Mouse (Mus musculus): ENCODE measurements around the gene Nhlrc2. TPM values are rescaled to one million over a fixed set of nuclear protein-coding genes. Genes with fewer than 3 reads are reported as not detected.

The Nhlrc2 gene
- total RNA-seq, 2 experiments from 2014 or later, result 11.8 to 14.5 TPM

DNA sequence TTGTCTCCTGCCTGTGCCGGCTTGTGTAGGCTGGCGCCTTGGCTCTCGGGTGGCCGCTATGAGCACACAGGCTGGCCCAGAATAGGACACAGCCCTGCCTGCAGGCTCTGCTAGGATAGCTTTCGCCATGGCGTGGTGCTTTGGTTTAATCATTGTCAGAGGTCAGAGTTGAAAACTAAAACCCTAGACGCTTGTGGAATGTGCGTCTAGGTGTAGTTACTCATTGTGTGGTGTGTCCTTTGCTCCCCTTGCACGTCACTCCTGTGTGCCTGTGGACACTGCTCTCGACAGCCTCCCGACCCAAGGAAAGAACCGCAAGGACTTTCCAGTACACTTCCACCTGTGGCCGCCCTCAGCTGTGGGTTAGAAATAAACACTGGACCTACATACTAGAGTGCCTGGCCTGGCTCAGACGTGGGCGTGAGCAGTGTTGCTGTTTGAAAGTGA is 53.9 kb downstream of the Nhlrc2 start:
- DNase-seq (ENCODE audit: low spot score in 2 of 2), result no peak
- intact Hi-C loops (cut with DNase I), result no loop called here

DNA sequence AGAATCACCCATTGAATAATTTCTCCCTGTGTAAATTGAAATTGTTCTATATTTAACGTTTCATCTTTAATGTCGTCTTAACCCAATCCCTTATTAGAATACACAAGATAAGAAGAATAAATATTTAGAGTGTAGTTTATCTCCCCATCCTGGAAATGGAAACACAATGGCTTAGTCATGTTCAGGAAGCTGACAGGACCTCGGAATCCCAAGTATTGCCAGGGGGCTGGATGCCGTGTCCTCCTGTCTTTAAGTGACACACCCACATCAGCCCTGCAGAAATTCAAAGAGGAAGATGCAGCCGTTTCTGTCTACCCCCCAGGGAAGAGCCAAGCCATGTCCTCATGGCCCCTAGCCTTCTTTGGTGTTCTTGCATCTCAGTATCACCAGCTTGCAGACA is 60.9 kb downstream of the Nhlrc2 start:
- intact Hi-C loops (cut with DNase I), result no loop called here
- DNase-seq (ENCODE audit: low spot score in 2 of 2), result no peak

DNA sequence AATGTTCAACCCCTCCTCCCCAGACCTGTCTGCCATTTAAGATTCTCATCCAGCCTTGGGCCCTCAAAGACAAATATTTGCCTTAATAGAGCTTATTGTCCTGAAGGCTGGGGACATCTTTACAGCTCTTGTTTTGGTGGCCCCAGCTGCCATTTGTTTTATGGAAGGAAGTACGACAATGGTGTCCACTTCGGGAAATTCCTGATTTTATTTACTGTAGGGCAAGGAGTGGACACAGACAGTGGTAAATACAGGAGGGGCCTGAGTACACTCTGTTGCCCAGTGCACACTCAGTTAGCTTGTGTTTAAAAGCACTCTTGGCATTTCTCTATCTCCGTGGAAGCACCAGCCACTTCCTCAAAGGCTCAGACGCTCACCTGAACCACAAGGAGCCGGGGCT is 66.1 kb downstream of the Nhlrc2 start:
- no peak for DNase-seq (ENCODE audit: low spot score in 2 of 2)
- intact Hi-C loops (cut with DNase I), result no loop called here

DNA sequence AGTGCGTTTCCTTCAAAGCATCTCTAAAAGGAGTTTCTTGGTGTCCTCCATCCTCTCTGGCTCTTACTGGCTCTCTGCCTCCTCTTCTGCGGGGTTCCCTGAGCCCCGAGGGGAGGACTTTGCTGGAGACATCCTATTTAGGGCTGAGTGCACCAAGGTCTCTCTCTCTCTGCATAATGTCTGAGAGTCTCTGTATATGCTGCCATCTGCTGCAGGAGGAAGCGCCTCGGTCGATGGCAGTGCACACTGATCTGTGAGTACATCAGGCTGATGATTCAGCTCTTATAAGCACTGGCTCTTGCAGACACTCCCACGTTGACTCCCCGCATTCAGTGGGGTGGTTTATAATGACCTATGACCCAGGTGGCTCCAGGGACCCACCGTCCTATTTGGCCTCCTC is 70.8 kb downstream of the Nhlrc2 start:
- DNase-seq (ENCODE audit: low spot score in 2 of 2), result peak; percentile 49 to 57
- intact Hi-C loops (cut with DNase I), result no loop called here

DNA sequence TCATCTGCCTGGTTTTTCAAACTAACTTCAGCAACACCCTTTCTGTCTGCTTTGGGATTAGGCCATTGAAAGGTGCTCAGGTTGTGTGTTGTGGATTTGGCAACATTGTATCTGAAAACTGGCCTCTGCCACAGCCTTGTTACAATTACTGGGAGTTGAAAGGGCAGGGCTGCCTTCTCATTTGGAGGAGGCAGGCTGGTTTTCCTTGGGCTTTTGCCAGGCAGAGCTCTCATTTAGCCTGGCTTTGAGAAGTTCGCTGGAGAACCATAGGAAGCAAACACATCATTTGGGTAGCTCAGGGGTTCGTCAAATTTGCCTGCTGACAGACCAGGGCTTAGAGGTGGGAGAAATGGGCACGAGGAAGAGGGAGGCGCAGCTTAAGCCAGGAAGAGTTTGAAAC is 71.5 kb downstream of the Nhlrc2 start:
- intact Hi-C loops (cut with DNase I), result no loop called here
- DNase-seq (ENCODE audit: low spot score in 2 of 2), result no peak

DNA sequence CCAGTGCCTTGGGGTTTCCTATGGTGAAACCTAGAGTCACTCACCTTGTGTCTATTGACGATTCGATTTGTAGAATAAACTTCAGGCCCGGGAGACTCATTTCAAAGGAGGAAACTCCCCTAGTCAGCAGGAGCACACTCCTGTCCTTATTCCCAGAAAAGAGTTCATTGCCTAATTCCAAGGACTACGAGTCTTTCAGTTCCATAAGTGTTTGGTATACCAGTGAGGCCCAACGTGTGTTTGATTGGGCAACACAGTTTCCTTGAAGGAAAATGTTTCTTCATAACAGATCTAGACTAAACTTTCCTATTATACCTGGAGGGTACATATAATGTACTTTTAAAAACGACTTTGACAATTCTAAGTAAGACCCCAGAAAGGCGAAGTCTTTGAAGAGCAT is 73.8 kb downstream of the Nhlrc2 start:
- DNase-seq (ENCODE audit: low spot score in 2 of 2), result no peak
- intact Hi-C loops (cut with DNase I), result no loop called here

DNA sequence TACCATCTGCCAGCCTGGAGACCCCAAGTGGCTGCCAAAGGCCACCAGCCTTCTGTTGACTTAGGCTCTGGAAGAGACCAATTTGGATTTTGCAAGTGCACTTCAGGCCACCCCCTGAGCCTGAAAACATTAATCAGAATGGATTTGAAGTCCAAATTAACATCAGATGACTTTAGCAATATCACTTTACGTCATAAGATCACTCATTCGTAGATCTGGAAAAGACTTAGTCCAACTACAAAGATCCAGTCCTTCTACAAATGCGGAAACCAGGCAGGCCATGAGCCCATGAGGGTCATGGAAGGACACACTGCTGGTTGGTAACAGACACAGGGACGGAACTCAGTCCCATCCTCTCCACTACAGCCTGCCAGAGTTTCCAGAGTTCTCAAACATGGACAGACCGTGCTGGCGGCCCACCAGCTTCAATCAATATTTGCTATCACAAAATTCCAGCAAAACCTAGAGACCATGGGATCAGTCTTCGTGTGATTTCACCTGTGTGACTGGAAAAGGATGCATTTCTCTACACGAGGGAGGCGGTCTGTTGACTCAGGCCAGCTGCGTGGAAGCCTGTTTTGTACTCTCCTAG is 79.9 kb downstream of the Nhlrc2 start:
- intact Hi-C loops (cut with DNase I), result no loop called here
- no peak for DNase-seq (ENCODE audit: low spot score in 2 of 2)

DNA sequence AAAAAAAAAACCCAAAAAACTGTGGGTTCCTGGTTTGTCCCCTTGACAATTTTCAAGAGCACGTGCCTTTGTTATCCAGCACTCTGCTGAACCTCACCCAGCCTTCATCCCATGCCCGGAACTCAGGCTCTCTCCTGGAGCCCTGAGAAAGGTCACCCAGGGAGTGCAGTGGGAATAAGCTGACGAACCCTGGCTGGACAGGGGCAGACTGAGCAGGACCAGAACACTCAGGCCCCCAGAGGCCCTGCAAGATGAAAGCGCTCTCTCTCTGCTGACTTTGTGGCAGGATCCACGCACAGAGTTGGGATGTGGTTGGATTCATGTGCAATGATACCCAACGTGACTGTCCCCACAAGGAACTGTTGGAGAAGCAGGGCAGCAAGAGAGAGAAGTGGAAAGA is 81.6 kb downstream of the Nhlrc2 start:
- intact Hi-C loops (cut with DNase I), result no loop called here
- no peak for DNase-seq (ENCODE audit: low spot score in 2 of 2)

DNA sequence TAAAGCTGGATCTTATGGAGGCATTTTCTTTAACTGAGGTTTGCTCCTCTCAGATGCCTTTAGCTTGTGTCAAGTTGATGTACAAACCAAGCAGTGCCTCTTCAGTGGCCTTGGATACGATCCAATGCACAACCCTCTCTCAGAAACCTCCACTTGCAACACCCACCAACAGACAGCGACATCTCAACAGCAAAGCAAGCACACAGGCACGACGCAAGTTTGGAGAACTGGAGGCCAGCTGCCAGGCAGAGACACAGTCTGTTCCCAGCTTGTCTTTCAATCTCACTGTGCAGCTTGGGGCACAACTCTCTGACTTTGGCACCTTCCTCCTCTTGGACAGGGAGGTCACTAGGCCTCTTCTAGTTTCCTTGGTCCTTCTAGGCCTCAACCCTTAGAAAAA is 83.0 kb downstream of the Nhlrc2 start:
- intact Hi-C loops (cut with DNase I), result no loop called here
- peak in 1 of 2 experiments; percentile 18 for DNase-seq (ENCODE audit: low spot score in 2 of 2)

DNA sequence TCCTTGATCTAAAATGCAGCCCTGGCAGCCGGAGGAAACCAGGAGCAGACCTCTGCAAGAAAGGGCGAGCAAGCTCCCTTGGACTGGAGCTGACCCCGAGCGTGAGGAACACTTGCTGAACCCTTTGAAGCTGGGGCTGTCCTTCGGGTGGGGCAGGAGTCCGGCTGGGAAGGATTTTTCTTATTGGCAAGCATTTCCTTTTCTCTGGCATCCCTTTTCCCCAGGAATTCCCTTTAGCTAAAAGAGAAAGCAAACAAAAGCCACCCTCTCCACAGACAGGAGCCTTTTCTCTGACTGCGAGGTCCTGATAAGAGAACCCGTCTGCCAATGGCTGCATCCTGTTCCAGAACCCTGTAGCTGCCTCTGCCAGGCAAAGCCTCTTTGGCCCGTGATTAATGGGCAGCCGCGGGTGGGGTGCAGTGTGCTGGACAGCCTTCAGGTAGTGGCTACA is 83.4 kb downstream of the Nhlrc2 start:
- intact Hi-C loops (cut with DNase I), result no loop called here
- DNase-seq (ENCODE audit: low spot score in 2 of 2), result no peak

DNA sequence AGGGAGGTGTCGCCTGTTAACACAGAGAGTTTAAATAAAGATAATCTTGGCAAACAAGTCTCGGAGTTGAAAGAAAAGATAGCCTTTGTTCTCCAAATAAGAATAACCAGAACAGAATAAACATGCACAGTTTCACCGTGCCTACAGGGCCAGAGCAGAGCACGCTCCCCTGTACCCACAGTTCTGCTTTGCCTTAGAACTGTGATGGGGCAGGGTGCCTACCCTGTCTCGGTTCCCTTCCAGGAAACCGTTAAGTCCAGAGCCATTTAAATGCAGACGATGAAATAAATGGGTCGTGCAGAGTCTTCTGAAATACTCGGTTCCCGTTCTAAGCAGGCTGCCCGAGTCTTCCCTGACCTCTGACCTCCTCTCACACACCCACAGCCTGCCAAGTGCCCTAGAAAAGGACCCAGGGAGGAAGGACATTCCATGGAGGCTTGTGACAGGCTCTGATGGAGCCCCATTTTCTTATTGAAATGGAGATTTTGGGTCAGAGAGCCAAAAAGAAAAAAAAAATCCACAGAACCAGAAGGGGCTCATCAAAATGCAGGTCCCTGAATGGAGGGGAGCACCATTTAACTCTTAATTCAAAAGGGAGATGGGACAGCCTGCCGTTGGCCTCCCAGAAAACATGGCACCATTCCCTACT is 89.1 kb downstream of the Nhlrc2 start:
- DNase-seq (ENCODE audit: low spot score in 2 of 2), result peak in 1 of 2 experiments; percentile 15
- intact Hi-C loops (cut with DNase I), result no loop called here

DNA sequence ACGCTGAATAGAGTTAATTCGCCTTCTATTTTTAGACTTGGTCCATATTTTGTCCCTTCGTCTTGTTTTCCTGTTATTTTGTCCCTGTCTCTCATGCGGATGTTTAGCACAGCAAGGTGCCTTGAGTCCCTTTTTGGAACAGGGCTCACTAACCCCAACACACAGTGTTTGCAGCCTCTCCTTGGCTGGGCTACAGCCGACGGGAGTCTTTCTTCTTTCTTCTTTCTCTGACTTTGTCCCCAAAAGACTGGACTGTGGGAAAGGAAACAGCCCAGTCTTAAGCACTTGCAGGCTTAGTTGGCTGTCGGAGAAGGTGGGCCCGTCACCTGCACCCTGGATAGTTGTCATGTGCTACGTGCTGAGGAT is 89.6 kb downstream of the Nhlrc2 start:
- intact Hi-C loops (cut with DNase I), result no loop called here
- no peak for DNase-seq (ENCODE audit: low spot score in 2 of 2)

DNA sequence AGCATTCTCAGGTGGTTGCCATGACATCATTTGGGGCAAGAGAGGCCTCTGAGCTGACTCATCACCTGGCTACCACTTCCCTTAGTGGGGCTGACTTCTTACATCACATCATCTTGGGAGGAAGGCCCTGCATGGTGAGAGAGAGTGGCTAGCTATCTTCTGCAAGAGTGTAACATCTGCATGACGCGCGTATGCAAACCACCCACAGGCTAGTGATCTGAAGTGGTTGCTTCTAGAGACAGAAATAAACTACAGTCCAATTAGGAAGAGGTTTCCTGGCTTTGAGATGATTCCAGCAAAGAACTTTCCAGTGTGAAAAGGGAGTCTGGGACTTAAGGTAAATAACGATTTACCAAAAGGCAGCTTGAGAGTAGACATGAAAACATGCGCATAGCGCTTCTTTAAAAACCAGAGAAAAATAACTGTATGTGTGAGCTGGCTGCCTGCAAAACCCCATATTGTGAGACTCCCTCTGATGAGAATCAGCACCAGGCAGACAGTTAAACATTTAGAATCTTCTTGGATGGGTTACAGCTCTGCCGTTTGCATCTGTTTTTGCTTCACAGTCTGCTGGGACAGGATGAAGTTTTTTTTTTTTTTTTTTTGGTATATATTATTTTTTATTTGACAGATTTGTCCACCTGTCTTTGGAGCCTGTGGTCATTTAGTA is 99.5 kb downstream of the Nhlrc2 start:
- intact Hi-C loops (cut with DNase I), result loop anchor here (5.0 kb wide), 1 partner anchor 50 kb away; no protein-coding TSS in a partner anchor
- DNase-seq (ENCODE audit: low spot score in 2 of 2), result peak; percentile 26 to 41

DNA sequence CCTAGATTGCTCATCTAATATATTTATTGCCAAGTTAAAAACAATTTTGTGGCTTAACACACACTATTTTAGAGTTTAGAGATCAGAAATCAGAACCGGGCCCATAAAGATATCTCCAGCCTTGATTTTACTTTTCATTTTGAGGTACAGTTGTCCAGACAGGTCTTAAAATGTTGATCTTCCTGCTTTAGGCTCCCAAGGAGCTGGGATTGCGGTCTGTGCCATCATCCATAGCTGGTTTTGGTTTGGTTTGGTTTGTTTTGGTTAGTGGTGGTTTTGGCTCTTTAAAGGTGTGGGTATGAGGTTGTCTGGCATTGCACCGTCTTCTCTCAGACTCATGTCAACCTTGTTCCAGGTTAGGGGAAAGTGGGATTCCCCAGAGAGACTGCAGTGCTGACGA is 103.2 kb downstream of the Nhlrc2 start:
- intact Hi-C loops (cut with DNase I), result no loop called here
- DNase-seq (ENCODE audit: low spot score in 2 of 2), result no peak

DNA sequence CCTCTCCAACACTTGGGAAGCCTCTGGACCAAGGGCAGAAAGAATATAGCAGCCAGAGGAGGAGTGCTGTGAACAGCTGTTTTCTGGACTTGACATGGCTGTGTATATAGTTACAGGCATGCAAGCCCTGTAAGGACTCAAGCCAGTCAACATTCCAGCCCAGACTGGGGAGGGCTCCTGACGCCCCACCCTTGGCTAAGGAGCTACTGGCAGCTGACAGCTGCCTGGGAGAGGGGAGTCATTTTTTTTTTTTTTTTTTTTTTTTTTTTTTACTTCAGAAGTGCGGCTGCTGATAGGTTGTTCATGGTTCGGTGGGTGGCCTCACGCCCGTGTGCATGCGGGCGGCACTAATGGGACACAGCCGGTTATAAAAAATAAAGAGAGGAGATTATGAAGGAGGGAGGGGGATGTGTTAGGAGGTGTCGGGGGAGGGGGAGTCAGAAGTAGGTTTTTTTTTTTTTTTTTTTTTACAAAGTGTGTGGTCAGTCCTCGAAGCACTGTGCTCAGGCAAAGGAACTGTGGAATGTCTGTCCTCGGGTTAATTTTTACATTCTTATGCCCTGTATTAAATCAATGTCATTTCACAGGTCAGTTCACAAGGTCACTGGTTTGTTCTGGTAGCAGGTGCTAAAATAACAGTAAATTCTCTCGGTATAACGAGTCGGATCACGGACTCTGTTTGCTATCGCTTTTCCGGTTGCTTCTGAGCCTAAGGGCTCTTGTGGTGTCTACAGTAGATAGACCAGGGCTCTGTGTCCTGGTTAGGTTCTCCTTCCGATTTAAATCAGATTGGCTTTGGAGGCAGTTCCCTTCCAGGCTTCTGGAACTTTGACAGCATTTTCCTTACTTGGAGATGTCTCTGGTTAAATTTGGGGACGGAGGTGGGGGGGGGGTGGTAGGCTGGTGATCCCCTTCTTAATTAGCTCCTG is 104.2 kb downstream of the Nhlrc2 start:
- DNase-seq (ENCODE audit: low spot score in 2 of 2), result no peak
- intact Hi-C loops (cut with DNase I), result no loop called here

Other genes starting within 250 kb of the Nhlrc2 start
- gene Nrap, start 158.2 kb upstream of the Nhlrc2 start, total RNA-seq (2021), result under 1 TPM; 0.64 to 0.66 TPM
- 1 to 10 TPM; 3.2 to 4.4 TPM for gene Casp7, start 151.1 kb upstream of the Nhlrc2 start, total RNA-seq (2021)
- 1 to 10 TPM in 1 of 2 experiments, under 1 TPM in 1; 0.52 to 1.0 TPM for gene Plekhs1, start 86.6 kb upstream of the Nhlrc2 start, total RNA-seq (2021)
- 10 to 100 TPM in 1 of 2 experiments, 1 to 10 TPM in 1; 9.5 to 11.2 TPM for gene Dclre1a, start within 50 bp of the Nhlrc2 start, total RNA-seq (2021)
- 10 to 100 TPM; 43.2 to 50.9 TPM for gene Adrb1, start 173.9 kb downstream of the Nhlrc2 start, total RNA-seq (2021)

Measured in left cerebral cortex, postnatal 36 days (tissue).